Mouse (Mus musculus): Measurements from ENCODE around the gene Creb3.
"Not testable (repeated sequence)": the region's sequence is repeated elsewhere in the genome, so short reads cannot be mapped to it uniquely, and the experiment has no call there.

Creb3 gene

DNA sequence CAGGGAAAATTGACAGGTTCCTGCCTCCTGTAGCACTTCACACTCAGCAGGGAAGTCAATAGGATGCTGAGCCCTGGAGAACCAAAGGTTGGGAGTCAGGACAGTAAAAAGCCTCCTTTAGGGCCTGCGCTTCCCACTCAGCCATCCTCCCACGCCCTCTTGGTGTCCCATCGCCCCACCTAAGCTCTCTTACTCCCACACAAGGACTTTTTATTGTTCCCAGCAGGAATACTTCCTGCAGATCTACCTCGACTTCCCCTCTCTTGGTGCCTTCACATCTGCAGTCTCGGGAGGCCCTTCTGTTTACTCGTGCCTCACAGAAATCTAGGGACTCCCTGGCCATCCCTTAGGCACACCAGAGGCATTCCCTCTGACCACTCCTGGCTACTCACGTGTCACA lies 21.3 kb downstream of the Creb3 start:
- no peak for DNase-seq (ENCODE audit: low spot score in 2 of 2)

DNA sequence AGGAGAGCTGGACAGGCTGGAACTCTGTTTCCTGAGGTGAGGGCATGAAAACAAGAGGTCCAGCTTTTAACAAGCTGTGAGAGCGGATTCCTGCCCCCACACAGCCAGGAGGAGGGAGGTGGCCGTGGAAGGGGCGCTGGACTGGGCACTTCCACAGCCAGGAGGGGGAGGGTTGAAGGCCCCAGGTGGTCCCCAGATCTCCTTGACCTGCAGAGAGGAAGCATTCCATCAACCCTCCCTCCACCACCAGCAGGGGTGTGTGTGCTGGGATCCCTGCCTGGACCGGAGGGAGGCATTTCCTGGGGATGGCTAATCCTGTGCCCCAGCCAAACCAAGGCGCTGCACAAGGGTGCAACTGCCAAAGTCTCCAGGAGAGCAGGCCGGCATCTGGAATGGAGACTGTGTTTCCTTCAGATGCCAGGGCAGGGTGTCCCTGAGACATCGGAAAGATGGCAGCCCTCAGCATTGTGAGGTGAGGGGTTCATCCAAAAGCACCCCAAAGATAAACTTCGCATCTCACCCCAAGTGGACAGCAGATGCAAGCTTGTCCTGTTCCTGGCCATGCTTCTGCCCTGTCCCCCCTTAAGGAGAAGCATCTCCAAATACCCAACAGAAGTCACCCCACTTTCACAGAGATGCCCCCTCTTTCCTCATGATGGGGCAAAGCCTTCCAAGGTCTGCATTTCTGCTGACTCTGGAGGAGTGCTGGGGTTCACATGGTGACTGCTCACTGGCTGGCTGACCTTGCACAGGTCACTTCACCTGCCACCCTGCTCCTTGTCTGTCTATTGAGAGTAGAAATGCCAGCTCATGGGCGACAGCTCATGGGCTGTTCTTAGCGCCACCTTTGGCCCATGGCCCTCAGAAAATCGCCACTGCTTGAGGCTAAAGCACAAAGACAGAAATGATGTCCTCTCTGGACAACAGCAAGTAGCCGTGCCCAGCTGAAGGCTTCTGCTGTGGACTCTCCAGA lies 22.6 kb downstream of the Creb3 start, which contains the start of gene Msmp:
Gene Msmp, minus strand, starts transcription at position 51 of the 973 bp plus-strand sequence.
- DNase-seq (ENCODE audit: low spot score in 2 of 2): no peak

DNA sequence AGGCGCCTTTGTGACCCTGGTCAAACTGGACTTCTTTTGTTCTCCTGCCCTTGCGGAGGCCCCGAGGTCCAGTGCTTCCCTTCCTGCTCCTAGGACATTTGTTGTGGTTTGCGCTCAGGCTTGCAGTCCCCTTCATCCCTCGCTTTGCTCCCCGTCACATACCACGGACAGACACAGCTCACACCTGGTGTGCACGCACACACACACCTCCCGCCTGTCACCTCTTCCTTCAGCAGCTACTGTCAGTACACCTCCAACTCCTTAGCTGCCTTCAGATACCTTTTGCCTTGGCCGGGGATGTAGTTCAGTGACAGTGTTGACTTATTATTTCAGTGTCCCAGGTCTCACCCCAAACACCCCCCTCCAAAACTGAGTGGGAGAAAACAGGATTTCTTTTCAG lies 23.6 kb downstream of the Creb3 start:
- DNase-seq (ENCODE audit: low spot score in 2 of 2): no peak

DNA sequence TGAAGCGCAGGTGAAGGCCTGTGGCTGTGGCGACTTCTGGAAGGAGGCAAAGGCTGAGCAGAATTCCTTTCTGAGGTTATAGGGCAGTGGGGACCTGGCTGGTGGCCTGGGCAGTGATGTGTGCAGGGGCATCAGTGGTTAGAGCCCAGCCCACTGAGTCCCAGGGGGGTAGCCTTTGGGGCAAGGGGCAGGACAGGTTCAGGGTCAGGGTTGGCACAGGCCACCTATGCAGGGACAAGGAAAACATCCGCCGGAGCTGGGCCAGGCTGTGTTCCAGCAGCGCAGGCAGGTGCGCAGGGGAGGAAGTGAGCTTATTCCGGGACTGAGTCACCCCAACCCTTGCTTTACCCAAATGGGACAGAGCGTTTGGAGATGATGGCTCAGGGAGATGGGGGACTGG lies 24.3 kb downstream of the Creb3 start:
- no peak for DNase-seq (ENCODE audit: low spot score in 2 of 2)

DNA sequence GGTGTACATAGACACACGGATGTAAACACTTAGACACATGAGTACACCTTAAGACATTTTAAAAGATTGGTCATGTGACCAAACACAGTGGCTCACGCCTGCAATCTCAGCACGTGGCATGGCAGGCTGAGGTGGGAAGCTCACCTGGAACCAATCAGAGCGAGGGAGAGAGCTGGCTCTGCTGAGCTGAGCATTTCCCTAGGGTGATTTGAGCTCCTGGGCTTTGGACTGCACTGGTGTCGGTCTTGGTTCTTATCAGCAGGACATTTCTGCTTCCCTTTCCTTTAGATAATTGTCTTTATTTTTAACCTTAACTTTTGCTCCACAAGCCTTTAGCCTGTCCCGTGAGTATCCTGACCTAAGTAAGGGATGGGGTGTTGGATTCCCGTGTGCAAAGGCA lies 25.5 kb downstream of the Creb3 start:
- DNase-seq (ENCODE audit: low spot score in 2 of 2): no peak

DNA sequence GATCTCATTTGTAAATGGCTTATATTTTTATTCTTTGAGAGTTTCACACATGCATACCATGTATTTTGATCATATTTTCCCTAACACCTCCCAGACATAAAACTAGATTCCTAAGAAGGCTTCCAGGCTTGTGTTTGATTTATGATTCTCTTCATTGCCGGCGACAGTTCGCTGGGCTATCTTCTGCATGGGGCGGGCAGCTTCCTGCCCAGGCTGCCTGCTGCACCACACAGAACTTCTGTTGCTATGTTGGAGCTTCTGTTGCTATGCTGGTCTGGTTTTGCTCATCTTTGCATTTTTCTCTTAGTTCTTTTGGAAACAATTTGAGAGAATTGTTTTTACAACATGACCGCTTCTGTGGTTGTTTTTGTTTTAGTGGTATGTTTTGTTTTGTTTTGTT lies 29.4 kb downstream of the Creb3 start:
- no peak for DNase-seq (ENCODE audit: low spot score in 2 of 2)

DNA sequence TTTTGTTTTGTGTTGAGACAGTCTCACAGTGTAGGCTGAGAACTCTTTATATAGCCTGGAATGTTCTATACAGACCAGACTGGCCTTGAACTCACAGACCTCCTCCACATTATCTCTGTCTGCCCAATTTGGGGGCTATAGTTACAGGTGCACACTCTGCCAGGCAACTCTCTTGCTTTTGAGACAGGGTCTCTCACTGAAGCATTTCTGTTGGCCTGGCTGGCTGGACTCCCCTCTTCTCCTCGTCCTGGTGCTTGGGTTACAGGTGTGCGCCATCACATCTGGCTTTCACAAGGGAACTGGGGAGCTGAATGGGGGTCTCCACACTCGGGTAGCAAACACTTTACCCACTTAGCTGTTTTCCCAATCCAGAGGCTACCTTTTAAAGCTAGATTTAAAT lies 29.8 kb downstream of the Creb3 start:
- DNase-seq (ENCODE audit: low spot score in 2 of 2): no peak

DNA sequence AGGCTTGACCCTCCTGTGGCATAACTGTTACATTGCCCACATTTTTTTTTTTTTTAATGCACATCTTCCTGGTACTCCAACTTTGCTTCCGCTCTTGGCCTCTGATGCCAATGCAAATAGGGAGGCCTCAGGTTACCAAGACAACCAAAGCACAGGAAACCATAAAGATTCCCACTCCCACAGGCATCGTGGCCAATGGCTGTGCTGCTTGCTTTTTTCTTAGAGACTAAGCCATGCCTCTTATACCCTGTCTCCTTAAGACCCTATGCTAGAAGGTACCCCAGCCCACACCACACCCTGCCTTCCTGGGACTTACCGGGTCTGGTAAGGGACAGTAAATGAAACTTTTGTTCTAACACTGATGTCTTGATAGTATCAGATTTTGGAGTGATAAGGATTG lies 31.3 kb downstream of the Creb3 start:
- DNase-seq (ENCODE audit: low spot score in 2 of 2): no peak

DNA sequence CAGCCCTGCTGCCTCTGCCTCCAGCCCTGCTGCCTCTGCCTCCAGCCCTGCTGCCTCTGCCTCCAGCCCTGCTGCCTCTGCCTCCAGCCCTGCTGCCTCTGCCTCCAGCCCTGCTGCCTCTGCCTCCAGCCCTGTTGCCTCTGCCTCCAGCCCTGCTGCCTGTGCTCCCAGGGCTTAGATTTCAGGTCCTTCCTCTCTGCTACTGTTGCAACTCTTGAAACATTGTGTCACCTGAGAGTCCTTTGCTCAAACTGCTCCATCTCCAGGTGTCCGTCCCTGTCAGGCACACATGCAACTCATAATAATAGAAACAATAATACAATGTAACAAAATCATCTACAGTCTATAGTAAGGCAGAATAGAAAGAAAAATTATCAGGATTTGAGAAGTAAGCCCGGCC lies 34.5 kb downstream of the Creb3 start:
- not testable (repeated sequence) for DNase-seq (ENCODE audit: low spot score in 2 of 2)

DNA sequence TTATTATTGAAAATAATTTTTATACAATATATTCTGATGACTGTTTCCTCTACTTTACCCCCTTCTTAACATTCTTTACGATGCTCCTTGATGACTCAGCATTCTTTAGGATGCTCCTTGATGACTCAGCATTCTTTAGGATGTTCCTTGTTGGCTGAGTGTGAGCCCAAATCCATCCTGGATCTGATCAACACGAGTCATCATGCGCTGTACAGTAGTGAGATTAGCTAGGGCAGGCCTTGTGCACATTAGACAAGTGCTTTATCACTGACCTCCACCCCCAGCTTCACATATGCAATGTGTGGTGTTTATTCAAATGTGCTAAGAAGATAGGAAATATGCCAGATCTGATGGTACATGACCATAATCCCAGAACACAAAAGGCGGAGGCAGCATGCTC lies 36.1 kb downstream of the Creb3 start:
- no peak for DNase-seq (ENCODE audit: low spot score in 2 of 2)

DNA sequence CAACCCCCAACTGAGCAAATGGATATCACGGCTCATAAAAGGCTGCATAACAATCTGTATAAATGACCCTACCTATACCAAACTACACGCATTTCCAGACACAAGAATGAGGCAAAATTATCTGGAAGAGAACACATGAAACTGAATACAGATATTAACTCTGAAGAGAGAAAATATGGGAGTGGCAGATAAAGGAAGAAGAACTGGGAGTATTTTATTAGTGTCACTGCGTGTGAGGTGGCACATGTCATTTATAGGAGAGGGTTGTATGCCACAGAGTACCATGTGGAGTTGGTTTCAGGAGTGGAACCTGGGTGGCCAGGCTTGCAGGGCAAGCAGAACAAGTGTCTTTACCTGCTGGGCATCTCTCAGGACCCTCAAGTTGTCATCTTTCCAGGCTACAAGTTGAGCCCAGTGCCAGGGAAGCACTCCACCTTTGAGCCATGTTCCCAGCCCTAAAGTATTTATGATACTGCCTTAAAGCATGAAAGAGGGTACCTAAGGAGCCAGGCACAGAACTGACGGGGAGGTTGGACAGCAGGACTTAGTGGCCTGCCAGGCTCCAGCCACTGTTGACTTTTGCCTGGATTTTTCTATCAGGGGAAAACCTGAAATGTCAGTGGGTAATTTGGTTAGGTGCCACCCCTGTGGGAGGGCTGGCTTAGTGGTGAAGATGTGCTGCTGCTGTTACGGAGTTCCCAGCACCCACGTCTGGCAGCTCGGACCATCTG lies 36.7 kb downstream of the Creb3 start:
- DNase-seq (ENCODE audit: low spot score in 2 of 2): no peak

DNA sequence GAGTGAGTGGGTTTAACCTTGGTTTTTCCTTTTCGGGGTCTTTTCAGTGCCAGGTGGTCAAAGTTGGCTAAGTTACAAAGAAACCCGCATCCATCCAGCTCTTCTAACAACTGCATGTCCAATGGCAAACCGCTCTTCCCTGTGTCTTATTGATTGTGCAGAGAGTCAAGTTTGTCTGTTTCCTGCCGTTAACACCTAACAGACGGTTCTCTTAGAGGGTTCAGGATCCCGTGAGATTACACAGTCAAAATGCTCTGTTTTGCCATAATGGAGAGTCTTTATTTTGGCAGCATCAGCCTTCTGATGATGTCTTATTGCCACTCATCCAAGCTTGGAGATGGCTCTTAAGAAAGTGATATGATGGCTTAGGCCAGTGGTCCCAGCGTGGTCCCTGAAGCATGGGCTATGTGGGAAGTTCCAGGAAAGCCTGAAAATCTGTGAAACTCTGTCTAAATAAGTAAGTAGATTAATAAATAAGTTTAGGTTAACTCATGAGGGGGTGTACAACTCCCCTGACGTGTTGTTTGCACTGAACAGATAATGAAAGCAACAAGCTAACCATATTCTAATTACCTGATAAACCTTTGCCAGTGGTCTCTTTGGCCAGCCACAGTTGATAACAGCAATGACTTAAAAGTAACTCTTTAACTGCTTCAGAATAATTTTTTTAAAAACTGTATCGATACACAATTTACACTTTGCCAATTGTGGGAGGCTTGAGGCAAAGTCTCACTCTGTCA lies 38.2 kb downstream of the Creb3 start:
- DNase-seq (ENCODE audit: low spot score in 2 of 2): no peak

DNA sequence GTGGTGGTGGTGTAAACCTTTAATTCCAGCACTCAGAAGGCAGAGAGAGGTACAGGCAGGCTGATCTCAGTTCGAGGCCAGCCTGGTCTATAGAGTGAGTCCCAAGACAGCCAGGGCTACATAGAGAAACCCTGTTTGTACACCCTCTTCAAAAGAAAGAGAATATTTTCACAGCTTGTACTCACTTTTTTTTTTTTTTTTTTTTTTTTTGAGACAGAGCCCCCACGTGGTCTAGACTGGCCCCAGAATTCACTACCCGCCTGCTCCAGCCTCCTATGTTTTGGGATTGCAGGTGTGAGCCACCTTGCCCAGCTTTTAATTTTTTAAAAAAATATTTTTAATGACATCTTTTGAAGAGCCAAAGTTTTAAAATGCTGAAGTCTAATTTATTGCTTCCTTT lies 42.0 kb downstream of the Creb3 start:
- DNase-seq (ENCODE audit: low spot score in 2 of 2): no peak

DNA sequence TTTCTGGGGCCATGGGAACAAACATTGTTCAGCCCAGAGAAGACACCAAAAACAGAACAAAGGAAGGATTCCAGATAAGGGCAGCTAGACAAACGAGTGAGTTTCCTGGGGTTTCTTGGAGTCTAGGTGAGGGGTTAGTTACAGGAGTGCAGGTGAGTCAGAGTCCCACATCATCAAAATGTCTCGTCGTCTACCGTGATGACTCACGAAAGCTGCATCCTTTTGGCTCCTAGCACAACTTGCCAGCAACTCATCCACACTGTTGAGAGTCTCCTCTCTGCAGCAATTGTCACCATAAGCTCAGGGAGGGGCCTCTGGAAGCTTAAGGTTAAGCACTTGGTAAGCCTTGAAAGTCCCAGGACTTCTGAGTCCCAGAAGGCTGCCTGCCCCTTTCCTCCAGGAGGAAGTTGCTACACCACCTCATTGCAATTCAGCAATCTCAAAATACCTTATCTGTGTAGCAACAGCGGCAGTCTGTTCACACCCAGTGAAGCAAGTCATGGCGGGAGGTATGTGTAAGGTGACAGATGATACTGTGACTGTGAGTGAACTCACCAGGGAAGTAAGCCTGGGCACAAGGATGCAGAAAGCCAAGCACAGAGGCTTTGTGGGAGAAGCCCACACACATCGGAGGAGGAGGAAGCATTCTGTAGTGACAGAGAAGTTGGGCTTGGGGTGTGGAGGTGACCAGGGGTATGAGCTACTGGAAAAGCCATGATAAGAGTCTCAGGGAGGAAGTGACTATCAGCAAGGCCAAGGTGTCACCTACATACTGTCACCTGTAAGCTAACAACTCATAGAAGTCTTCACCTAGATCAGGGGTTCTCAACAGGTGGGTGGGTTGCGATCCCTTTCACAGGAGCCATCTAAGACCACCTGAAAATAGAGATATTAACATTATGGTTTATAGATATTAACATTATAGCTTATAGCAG lies 42.9 kb downstream of the Creb3 start:
- DNase-seq (ENCODE audit: low spot score in 2 of 2): no peak

DNA sequence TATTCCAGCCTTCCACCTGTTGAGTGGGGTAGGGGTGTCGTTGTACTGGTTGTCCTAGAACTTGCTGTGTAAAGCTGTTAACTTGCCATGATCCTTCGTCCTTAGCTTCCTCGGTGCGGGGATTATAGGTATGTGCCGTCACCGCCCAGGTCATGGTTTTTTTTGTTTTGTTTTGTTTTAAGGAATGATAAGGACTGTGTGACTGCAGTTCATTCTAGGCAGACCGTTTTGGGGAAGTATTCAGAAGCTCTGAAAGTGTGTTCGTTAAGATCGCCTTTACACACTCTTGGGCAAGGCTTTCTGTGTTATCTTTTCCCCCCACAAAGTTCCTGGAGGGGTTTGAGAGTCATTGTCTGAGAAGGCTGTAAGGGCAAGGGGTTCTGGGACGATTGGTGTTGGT lies 50.4 kb downstream of the Creb3 start:
- DNase-seq (ENCODE audit: low spot score in 2 of 2): no peak

DNA sequence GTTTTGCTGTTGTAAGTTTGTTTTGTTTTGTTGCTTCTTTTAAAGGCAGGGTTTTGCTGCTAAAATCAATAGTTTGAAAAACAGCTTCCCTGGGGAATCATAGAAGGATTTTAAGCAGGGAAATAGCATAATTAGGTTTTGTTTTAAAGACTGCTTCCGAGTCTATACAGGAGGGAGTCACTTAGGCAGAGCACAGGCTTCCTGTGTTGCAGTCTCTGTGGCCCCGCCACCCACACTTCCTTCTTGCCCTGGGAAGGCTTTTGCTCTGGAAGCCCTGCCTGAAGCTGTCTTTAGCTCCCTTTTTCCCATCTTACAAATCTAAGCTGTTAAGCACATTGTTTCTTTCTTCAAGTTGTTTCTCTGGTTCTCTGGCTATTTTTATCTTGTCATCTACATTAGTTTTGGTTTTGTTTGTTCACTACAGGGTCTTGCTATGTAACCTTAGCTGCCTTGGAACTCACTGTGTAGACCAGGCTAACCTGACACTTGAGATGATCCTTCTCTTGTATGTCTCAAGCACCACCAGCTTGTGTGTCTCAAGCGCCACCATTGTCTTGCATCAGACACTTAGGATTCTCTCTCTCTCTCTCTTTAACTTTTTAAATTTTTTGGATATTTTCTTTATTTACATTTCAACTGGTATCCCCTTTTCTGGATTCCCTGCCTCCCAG lies 51.1 kb downstream of the Creb3 start:
- no peak for DNase-seq (ENCODE audit: low spot score in 2 of 2)
